Mouse (Mus musculus) cerebellum, postnatal 14 days (tissue): ENCODE results near the gene Qtrt2.
A peak's percentile ranks its signal among the peaks of the same experiment; 100 is the strongest.

Experiments
- DNase-seq, 2 experiments: peaks; one replicate each; pipeline ENCODE4 v3.0.0; 2021; ENCODE audit warnings: mixed read lengths in 2 of 2

The Qtrt2 gene

DNA sequence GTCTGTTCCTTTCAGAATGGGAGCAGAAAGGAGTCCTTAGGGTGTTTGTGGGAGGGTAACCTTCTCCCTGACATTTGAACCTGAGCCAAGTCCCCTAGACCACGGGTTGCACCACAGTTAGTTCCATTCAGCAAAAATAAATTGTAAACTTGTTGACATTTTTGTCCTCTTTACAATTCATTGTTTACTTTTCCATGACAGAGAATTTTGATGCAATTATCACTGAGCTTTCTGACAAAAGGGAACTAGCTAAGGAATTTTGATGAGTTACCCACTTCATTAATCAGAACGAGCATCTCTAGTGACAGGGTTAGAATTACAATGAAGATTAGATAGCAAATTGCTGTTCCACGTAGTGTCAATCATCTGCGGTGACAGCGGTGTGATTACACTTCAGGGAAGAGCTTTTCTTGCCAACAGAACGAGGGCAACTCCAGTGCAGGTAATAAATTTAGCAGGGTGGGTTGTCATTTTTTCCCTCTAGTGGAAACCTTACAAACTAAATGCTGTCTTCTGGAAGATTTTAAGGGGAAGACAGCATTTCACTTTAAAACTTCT lies 1.5 kb downstream of the Qtrt2 start:
- DNase-seq, result no peak

DNA sequence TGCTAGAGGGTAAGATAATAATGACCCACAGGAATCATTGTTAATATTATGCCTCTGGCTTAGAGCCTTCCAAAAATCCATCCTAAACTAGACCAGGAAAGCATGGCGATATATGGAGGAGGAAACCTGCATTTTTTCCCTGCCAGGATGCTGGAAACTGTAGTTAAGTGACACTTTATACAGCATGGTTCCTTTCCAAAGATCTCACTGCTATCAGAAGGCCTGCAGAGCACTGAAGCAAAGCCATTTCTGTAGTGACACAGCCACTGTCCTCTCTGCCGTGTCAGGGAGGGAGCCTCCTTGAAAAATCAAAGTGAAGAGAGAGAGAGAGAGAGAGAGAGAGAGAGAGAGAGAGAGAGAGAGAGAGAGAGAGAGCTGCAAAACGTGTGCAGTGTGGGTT lies 4.0 kb downstream of the Qtrt2 start:
- no peak for DNase-seq

DNA sequence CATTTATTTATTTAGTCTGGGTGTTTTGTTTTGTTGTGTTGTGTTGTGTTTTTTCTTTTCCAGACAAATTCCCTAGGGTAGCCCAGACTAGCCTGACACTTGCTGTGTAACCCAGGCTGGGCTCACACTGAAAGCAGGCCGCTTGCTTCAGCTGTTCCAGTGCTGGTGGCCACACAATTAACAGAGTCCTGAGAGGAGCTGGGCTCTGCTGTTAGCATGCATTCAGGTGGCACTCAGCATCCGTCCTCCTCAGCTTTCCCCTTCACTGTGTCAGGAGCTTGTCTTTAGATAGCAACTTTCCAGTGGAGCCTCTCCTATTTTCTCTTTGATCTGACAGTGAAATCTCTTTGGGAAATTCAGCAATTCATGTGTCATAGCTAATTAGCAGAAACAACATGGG lies 4.6 kb downstream of the Qtrt2 start:
- no peak for DNase-seq

DNA sequence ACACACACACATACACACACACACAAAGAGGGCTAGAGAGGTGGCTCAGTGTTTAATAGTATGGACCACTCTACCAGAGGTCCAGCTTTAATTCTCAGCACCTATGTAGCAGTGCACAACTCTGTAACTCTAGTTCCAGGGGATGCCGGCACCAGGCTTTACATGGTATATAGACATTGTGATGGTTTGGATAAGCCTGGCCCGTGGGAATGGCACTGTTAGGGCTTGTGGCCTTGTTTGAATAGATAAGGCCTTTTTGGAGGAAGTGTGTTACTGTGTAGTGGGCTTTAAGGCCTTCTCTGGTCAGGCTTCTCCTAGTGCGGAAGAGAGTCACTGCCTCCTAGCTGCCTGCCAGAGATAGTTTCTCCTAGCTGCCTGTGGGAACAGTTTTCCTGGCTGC lies 7.7 kb downstream of the Qtrt2 start:
- no peak for DNase-seq

DNA sequence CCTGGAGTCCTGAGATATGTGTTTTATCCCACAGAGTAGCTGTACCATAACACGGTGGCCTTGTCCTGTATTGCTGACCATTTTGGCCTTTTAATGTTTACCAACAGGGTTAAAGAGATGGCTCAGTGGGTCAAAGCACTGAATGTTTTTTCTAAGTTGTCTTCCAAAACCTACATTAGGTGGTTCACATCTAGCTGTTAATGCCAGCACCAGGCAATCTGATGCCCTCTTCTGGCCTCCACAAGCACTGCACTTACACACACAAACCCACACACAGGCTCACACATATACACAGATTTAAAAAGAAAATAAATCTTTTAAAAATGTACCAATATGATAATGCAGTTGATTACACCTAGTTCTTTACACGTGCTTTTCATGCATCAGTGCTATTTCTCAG lies 17.7 kb downstream of the Qtrt2 start:
- no peak for DNase-seq

DNA sequence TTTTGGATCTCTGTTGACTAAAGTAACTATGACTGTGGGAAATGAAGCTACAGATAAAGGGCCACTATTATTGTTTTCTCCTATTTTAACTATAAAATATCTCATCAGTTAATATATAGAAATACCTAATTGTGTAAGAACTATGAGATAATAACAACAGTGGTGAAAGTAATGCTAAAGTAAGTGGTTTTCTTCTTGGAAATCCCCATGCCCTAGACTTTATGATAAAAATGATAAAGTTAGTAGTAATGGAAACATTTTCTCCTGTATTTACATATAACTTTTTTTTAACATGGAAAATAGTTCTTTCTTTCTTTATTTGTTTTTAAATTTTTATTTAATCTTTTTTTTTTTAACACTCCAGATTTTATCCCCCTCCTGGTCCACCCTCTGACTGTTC lies 26.0 kb downstream of the Qtrt2 start:
- DNase-seq, result no peak

DNA sequence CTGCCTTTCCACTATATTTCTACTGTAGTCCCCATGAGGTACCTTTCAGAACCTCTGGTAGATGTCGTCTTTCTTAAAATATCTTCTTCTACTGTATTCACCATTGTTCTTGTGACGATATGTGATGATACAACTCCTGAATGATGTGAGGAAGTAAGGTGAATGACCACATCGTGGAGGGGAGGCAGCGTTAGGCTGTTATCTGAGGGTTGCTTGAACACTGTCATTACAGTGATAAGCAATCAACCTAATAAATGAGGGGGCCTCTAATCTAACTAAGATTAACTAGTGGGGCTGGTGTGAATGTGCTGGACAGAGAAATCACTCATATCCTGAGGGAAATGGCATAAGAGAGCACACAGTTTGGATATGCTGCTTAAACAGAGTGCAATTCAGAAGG lies 26.5 kb downstream of the Qtrt2 start:
- no peak for DNase-seq

DNA sequence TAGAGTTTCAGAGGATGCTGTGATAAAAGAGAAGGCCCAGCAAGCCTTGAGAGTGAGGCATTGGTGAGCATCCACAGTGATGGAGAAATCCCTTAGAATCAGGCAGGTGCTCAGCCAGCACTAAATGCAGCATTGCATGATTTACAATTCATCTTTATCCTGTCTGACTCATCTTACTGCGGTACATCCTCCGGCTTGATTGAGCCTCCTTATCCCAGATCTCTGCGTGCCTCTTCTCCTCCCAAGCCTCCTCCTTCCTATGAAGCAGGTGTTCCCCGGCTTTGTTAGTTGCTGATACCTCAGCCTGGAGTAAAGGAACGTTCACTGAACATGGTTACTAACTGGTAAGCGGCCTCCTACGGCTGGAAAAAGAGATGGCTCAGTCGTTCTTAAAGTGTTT lies 32.1 kb downstream of the Qtrt2 start:
- DNase-seq, result no peak

DNA sequence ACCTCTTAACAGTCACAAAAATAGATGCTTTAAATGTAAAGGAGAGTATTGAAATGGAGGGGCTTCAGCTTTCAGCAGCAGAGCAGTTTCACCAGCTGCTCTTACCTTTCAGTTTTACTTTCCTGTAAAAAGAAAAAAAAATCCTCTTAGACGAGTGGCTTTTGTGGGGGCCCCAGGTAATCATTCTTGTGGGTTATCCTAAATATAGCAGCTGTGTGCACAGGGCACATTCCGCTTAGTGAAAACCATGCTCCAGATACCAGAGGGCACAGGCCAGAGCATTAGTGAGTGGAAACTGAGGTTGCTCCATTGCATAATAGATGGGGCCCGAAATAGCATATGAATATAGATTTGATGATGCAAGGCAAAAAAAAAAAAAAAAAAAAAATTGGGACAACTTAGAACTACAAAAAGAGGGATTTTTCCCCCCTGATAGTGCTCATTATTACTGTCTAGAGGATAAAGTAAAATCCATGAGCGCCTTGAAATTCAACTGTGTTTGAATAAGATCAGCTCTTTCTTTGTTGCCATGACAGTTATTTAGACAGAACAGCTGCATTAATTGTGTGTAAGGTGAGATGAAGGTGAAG lies 35.8 kb downstream of the Qtrt2 start:
- DNase-seq, result no peak

DNA sequence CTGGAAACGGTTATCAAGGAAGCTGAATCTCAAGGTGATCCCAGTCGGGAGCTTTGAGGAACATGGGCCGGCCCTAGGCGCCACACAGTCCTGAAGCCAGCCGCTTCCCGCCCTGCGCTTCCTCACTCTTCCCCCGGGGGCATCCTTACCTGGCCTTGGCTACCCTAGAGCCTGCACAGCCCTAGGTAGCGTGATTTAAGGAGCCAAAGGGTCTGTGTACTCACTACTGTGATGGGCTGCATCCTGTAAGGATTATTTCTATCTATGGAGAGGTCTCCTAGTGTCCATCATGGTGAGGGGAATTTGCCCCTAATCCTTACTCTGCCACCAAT lies 36.6 kb downstream of the Qtrt2 start:
- DNase-seq, result peak in 1 of 2 experiments; percentile 87

DNA sequence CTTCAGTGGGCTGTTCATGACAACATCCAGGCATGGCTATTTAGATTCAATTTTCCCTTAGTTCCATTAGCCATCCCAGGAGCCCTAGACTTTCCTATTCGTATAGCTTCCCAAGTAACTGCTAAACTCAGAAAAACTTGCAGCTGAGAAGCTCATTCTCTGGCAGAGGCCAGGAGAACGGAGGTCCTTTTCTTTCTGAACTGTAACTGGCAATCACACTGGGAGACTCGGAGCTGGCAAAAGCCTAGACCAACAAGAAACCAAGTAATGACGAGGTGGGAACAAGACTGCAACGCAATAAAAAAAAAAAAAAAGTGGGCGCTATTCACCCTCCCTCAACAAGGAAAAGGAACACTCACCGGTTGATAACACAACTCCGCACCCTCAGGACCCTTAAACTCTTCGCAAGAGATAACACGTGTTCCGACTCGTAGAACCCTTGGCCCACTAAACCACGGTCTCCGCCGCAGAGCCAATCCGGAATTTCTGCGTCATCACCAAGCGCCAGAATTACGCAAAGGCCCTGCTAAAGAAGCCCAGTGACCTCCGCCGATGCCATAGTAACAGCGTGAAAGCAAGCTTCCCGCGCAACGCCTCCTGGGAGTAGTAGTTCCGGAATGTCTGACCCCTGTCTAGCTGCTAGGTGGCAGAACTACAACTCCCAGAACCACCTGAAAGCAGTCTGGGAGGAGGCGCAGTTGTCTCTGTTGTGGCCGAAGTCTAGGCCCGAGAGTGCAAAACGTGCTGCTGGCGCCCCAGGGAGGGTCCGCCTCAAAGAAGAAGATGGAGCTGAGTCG lies 37.2 kb downstream of the Qtrt2 start, which contains the start of gene Ccdc191:
TSS of gene Ccdc191 (plus strand) at position 593 of the 797 bp plus-strand sequence.
- peak; percentile 99 for DNase-seq

DNA sequence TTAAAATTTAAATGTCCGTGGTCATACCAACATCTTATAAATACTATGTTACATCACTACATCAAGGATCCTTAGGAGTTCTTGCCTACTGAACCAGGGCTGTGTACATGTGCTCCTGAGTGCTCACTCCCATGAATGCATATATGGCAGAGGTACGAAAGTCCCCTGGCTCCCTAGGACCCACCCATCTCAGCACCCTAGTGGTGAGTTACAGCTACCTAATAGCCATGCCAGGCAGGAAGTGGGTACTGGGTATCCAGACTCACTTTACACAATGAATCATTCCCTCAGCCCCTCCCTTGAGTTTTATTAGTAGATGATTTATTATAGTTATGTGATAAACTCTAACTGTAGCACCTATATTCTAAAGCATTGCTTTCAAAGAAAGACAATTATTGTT lies 44.3 kb downstream of the Qtrt2 start:
- no peak for DNase-seq

DNA sequence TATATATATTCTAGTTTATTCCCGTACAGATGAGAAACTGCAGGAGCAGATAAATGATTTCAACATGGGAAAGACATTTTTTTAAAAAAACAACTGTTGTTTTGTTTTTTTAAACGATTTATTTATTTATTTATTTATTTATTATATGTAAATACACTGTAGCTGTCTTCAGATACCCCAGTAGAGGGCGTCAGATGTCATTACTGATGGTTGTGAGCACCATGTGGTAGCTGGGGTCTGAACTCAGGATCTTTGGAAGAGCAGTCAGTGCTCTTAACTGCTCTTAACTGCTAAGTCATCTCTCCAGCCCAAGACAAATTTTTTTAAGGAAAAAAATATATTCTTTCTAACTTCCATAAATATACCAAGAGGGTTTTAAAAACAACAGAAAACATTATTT lies 45.0 kb downstream of the Qtrt2 start:
- no peak for DNase-seq

DNA sequence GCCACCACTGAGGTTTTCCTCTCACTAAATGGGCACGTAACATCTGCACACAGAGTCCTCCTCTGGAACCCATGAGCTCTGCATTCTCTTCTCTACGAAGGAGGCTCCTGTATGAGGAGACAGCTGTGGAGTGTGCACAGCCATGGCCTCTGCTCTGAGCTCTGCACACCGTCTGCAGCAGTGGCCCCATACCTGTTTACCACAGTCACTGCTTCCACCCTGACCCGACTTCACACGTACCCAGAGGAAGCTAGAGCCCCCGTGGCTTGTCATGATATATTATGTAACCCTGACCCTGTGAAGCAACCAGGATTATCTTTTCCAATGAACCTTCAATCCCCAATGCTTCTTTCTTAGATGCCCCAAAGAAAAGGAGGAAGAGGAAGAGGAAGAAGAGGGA lies 46.8 kb downstream of the Qtrt2 start:
- DNase-seq, result no peak

DNA sequence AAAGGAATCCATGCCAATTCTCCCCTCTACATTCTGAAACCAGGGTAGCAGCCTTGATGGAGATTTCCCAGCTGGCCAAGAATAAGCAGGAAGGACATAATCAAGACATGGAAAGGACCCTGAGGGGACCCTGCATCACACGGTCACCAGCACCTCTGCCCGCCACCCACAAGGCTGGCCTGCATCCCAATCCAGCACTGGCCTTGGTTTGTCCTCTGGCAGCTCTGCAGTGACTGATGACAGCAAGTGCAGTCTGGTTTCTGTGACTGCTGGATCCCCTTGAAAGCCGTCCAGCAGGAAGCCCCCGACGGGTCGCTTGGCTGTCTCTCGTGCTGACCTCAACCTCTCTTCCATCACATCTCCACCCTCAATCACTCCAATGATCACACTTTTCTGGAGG lies 55.2 kb downstream of the Qtrt2 start:
- peak in 1 of 2 experiments; percentile 24 for DNase-seq

DNA sequence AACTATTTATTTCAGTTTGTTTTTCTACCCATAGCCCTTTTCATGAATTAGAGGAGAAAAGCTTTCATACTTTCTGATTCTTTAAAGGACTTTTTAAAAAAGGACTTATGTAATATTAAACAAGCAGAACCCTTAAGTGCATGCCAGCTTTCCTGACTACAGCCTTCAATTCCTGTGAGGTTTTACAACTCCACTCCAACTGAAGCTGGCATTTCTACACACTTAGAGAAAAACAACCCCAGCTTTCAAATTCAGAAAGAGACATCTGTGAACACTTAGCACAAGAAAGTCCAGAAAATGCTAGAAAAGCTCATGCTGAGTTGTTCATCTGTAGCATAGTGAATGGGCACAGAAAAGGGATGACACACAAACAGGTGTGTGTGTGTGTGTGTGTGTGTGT lies 56.8 kb downstream of the Qtrt2 start:
- DNase-seq, result no peak

DNA sequence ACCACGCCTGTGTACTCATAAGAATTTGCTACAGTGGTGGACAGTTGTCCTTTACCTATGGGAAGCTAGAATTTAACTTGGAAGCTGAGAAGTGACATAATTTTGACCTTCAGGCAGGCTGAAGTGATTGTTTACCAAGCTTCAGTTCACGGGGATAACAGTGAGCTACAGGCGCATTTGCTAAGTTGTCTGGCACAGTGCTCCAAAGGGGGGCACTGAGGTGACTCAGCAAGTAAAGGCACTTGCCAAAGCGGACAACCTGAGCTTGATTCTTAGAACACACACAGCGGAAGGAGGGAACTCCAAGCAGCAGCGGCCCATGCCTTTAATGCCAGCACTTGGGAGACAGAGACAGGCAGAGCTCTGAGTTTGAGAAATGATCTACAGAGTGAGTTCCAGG lies 66.0 kb downstream of the Qtrt2 start:
- DNase-seq, result no peak

DNA sequence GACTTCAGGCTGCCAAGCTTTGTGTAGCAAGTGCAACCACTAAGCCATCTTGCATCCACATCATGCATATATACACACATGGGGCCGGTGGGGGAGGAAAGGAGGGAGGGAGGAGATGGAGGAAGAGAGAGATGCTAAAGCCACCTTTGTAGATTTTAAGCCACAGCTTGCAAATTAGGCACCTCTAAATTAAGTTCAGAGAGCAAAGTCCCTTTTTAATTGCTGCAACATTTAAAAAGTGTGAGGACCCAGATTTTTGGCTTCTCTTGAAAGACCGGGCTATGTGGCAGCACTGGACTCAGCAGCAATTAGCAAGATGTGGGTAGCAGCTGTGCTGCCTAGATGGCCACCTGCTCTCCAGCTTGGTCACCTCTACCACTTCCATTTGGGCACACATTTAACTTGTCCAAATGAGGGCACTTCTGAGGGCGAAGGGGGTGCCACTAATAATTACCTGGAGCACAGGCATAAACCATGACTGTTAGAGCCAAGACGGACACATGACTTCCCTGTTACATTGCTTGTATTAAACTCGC lies 67.6 kb downstream of the Qtrt2 start:
- DNase-seq, result peak; percentile 14 to 22

DNA sequence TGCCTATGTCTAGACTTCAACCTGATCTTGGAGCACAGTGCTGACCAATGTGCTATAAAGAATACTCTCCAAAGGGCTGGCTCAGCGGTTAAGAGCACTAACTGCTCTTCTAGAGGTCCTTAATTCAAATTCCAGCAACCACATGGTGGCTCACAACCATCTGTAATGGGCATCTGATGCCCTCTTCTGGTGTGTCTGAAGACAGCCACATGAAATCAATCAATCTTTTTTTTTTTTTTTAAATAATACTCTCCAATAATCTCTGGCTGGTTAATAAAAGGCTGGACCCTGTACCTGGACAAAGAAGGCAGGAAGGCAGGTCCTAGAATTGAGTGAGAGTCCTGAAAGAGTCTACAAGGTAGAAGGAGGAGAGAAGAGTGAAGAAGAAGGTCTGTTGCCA lies 76.8 kb downstream of the Qtrt2 start:
- DNase-seq, result no peak

DNA sequence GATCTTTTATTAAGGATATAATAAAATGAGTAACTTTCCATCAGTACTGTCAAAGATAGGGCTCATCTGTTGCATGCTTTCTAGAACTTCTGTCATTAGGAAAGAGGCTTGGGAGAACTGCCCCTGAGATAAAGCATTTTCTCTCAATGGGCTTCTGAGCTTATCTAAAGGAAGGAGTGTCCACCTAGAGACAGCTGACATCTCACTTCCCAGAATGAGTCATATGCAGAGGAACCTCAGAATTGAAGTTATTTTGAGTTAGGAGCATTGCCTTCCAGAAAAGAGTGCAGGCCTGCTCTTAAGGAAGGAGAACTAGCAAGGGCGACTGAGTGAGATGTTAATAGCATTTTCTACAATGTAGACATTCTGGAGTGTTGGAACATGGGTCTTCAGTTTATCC lies 85.4 kb downstream of the Qtrt2 start:
- no peak for DNase-seq

DNA sequence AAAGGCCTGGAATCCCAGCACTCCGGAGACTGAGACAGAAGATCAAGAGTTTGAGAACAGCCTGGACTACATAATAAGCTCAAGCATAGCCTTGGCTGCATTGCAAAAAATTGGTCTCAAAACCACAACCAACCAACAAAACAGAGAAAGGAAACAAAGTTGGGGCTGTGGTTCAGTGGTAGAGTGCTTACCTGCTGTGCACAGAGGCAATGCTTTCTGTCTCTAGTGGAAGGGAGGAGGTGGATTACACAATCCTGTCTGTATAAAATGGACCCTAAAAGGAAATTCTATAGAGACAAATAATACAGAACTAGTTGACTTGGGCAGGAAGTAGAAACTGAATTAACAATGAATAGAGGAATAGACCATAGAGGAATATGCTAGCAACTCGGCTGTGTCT lies 94.7 kb downstream of the Qtrt2 start:
- DNase-seq, result no peak

DNA sequence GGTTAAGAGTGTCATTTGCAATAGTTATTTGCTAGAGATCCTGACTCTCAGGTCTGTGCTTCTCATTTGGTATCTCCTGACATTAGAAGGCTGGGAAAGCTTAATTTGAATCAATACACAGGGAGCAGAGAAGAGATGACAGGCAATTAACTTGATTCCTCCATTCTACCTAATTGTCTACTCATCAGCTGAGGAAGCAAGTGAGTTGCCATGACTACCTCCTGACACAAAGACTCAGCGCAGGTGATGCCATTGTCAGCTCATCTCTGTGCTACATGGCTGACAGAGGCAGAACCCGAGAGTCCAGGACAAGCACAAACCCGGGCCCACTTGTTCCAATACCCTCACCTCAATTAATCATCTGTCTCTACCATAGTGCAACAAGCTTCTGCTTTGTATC lies 99.1 kb downstream of the Qtrt2 start:
- DNase-seq, result no peak

DNA sequence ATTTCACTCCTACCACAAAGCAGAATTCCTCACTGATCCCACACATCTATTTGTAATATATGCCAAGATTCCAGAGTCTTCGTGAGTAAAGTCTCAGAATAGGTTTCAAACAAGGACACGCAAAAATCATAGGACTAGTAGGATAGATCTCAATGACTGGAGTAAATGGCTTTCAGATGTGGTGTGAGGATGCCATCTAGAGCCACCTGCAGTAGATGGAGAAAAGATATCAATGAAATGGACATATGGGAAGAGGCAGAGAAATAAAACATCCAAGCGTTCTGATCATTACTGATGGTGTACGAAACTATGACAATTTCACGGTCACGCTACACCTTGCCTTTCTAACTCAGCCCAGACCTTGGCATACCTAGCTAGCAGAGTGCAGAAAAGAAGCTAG lies 108.2 kb downstream of the Qtrt2 start:
- no peak for DNase-seq

DNA sequence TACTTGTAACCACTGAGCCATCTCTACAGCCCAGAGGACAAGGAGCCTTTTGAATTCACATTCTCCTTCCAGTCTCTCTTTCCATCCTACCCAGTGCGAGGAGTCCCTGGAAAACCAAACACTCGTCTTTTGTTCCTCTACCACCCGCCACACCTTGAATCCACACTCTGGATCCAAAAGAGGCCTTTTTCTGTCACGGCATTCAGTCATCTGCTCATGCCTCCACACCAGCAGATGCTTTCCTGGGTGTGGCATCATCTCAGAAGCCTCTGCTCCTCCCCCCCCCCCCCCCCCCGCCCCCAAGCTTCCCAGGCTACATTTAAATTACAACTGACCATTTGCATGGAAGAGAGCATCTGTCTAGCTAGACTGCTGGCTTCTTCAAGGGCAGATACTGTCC lies 110.3 kb downstream of the Qtrt2 start:
- no peak for DNase-seq
